Mouse (Mus musculus): ENCODE results near the gene Sh2d3c. TPM values are rescaled to one million over a fixed set of nuclear protein-coding genes. Genes with fewer than 3 reads are reported as not detected.

The Sh2d3c gene
- polyA plus RNA-seq, 1 experiment, result 0.52 TPM

DNA sequence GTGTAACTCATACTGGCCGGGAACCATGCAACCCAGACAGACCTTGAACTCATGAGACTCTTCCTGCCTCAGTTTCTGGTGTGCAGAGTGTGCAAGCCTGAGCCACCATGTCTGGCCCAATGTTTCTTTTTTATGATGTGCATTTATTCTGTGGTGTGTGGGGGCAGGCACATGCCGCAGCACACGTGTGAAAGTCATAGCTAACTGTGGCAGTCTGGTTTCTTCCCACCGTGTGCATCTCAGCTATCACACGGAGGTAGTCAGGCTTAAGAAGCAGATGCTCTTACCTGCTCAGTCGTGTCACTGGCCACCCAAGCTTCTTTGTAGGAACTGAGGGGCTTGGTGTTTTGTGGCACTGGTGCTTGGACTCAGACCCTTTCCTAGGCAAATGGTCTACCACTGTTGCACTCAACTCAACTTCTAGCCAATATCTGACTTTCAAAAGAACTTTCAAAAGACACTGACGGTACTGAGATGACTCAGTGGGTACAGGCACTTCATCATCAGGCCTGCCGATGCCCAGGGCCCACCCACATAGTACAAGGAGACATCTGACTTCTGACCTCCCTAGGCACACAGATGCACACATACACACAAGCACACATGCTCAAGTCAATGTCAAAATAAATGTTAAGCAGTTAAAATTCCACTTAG lies 51.9 kb downstream of the Sh2d3c start:
- TF ChIP-seq E2F4 (IDR thresholded peaks at IDR 0.05; ENCODE audit: insufficient read depth) (no peak), MAX (IDR thresholded peaks at IDR 0.05; ENCODE audit: low read depth) (no peak), POLR2A (IDR thresholded peaks at IDR 0.05; ENCODE audit: insufficient read length, low read depth) (no peak), REST (IDR thresholded peaks at IDR 0.05; ENCODE audit: insufficient read depth, insufficient read length) (no peak), CEBPB (IDR thresholded peaks at IDR 0.05; ENCODE audit: insufficient read depth, poor library complexity, severe bottlenecking) (no peak), MYOG (IDR thresholded peaks at IDR 0.05; ENCODE audit: control insufficient read depth in 1 of 3, insufficient read depth in 1 of 3, insufficient read length in 2 of 3, low read depth in 2 of 3) (no peak), TCF3 (IDR thresholded peaks at IDR 0.05; ENCODE audit: insufficient read length, low read depth) (no peak), TCF12 (IDR thresholded peaks at IDR 0.05; ENCODE audit: insufficient read depth, poor library complexity, severe bottlenecking) (no peak)

DNA sequence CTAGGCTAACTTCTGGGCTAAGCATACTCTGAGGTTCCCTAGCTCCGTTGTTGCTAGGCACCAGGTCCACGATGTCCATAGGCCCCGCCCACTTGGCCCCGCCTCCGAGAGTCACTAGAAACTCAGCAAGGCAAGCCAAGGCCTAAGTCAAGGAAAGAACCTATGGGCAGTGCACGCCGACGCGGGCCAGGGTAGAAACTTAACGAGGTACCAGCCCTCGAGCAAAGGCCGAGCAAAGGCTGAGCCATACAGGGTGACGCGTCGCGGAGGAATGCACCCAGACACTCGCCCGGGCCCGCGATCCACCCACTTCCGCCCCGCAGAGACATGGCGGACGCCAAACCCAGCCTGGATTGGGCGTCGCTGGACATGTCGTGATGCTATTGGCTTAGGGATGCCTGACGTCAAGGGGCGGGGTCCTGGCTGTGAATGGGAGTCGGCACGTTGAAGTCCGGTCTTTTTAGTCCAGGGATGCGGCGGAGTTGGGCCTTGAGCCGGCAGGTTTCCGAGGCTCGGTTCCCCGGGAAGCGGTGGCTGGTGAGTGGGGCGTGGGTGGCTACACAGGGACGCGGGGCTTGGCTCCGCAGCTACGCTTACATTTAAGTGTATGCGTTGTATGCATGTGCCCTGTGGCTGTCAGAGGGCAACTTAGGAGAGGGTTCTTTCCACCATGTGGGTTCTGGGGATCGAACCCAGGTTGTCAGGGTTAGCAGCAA lies 54.7 kb downstream of the Sh2d3c start, which contains the start of the genes Ttc16 and Ptrh1:
TSS of gene Ttc16 (minus strand) at position 275 of the 716 bp plus-strand sequence.
TSS of gene Ptrh1 (plus strand) at position 428 of the 716 bp plus-strand sequence.
- TF ChIP-seq TCF12 (IDR thresholded peaks at IDR 0.05; ENCODE audit: insufficient read depth, poor library complexity, severe bottlenecking) (no peak), MYOG (IDR thresholded peaks at IDR 0.05; ENCODE audit: control insufficient read depth in 1 of 3, insufficient read depth in 1 of 3, insufficient read length in 2 of 3, low read depth in 2 of 3) (no peak), REST (IDR thresholded peaks at IDR 0.05; ENCODE audit: insufficient read depth, insufficient read length) (no peak), USF1 (IDR thresholded peaks at IDR 0.05; ENCODE audit: low read depth) (no peak), POLR2A (IDR thresholded peaks at IDR 0.05; ENCODE audit: insufficient read length, low read depth) (peak; percentile 92), E2F4 (IDR thresholded peaks at IDR 0.05; ENCODE audit: insufficient read depth) (no peak), TCF3 (IDR thresholded peaks at IDR 0.05; ENCODE audit: insufficient read length, low read depth) (no peak), CEBPB (IDR thresholded peaks at IDR 0.05; ENCODE audit: insufficient read depth, poor library complexity, severe bottlenecking) (no peak), POLR2AphosphoS2 (IDR thresholded peaks at IDR 0.05; ENCODE audit: insufficient read length, low read depth) (peak; percentile 83), MYOD1 (IDR thresholded peaks at IDR 0.05; ENCODE audit: control insufficient read depth in 1 of 3, insufficient read length in 2 of 3, low read depth in 2 of 3) (no peak), SRF (IDR thresholded peaks at IDR 0.05; ENCODE audit: control insufficient read depth, insufficient read length, low read depth) (peak; percentile 80), MAX (IDR thresholded peaks at IDR 0.05; ENCODE audit: low read depth) (no peak)
- peak within 1 kb of the TSS; percentile 21 for H3ac ChIP-seq (ENCODE audit: control insufficient read depth, insufficient read length)
- H3K79me2 ChIP-seq (ENCODE audit: control insufficient read depth, insufficient read depth), result peaks cover 6% of the 10 kb centered on the region
- H3K4me2 ChIP-seq (ENCODE audit: low read depth), result peak within 1 kb of the TSS; percentile 85
- no peaks in the 10 kb centered on the region for H3K27me3 ChIP-seq (ENCODE audit: control insufficient read depth, insufficient read depth, insufficient read length)
- peaks cover 13% of the 10 kb centered on the region for H3K36me3 ChIP-seq (ENCODE audit: control insufficient read depth, insufficient read depth)
- peak within 1 kb of the TSS; percentile 71 for H3K4me3 ChIP-seq

More for the DNA sequence above, 51.9 kb downstream of the Sh2d3c start:
- H3K4me2 ChIP-seq (ENCODE audit: low read depth), result no peak overlapping the region
- no peak overlapping the region for H3ac ChIP-seq (ENCODE audit: control insufficient read depth, insufficient read length)
- no peaks in the 10 kb centered on the region for H3K27me3 ChIP-seq (ENCODE audit: control insufficient read depth, insufficient read depth, insufficient read length)
- peaks cover 8% of the 10 kb centered on the region for H3K36me3 ChIP-seq (ENCODE audit: control insufficient read depth, insufficient read depth)
- no peak overlapping the region for H3K4me3 ChIP-seq
- peaks cover 6% of the 10 kb centered on the region for H3K79me2 ChIP-seq (ENCODE audit: control insufficient read depth, insufficient read depth)

DNA sequence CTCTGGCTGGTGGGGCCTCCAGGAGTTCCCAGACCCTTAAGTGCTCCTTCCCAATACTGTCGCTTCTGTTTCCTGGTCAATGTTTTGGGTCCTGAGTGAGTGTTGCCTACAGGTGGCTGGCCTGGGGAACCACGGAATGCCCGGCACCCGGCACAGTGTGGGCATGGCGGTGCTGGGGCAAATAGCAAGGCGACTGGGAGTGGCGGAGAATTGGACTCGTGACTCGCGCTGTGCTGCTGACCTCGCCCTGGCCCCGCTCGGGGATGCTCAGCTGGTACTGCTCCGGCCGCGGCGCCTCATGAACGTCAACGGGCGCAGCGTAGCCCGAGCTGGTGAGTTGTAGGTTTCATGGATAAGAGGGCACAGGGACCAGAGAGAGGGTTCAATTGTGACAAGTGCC lies 55.3 kb downstream of the Sh2d3c start:
- peaks cover 6% of the 10 kb centered on the region for H3K79me2 ChIP-seq (ENCODE audit: control insufficient read depth, insufficient read depth)
- peak overlapping the region; percentile 71 for H3K4me3 ChIP-seq
- peaks cover 13% of the 10 kb centered on the region for H3K36me3 ChIP-seq (ENCODE audit: control insufficient read depth, insufficient read depth)
- no peaks in the 10 kb centered on the region for H3K27me3 ChIP-seq (ENCODE audit: control insufficient read depth, insufficient read depth, insufficient read length)
- H3K4me2 ChIP-seq (ENCODE audit: low read depth), result peak overlapping the region; percentile 75
- H3ac ChIP-seq (ENCODE audit: control insufficient read depth, insufficient read length), result peak overlapping the region; percentile 21
- peak; percentile 51 for TF ChIP-seq POLR2A (IDR thresholded peaks at IDR 0.05; ENCODE audit: insufficient read length, low read depth)
- TF ChIP-seq E2F4 (IDR thresholded peaks at IDR 0.05; ENCODE audit: insufficient read depth), result no peak
- peak in 1 of 3 experiments; percentile 45 for TF ChIP-seq MYOG (IDR thresholded peaks at IDR 0.05; ENCODE audit: control insufficient read depth in 1 of 3, insufficient read depth in 1 of 3, insufficient read length in 2 of 3, low read depth in 2 of 3)
- TF ChIP-seq MYOD1 (IDR thresholded peaks at IDR 0.05; ENCODE audit: control insufficient read depth in 1 of 3, insufficient read length in 2 of 3, low read depth in 2 of 3), result peak in 1 of 3 experiments; percentile 2

DNA sequence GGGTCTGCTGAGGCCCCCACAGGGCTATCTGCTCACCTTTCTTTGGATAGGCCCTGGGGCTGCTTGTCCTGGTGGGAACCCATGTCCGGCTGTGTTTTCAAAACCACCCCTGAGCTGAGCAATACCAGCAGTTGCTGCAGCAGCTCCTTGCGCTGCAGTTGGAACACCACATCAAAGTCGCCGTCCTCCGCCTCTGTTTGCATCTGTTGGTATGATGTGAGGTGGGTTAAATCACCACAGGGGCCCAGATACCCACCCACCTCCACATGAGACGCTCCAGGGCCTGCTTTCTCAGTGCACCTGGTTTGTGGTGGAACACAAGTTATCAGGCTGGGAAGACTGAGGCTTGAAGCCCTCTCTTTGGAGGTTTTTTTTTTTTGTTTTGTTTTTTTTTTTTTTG lies 57.2 kb downstream of the Sh2d3c start:
- no peak for TF ChIP-seq SRF (IDR thresholded peaks at IDR 0.05; ENCODE audit: control insufficient read depth, insufficient read length, low read depth)
- no peak for TF ChIP-seq MAX (IDR thresholded peaks at IDR 0.05; ENCODE audit: low read depth)
- no peak for TF ChIP-seq REST (IDR thresholded peaks at IDR 0.05; ENCODE audit: insufficient read depth, insufficient read length)
- no peak for TF ChIP-seq POLR2AphosphoS2 (IDR thresholded peaks at IDR 0.05; ENCODE audit: insufficient read length, low read depth)
- TF ChIP-seq TCF3 (IDR thresholded peaks at IDR 0.05; ENCODE audit: insufficient read length, low read depth), result no peak
- H3K4me2 ChIP-seq (ENCODE audit: low read depth), result no peak overlapping the region
- H3K79me2 ChIP-seq (ENCODE audit: control insufficient read depth, insufficient read depth), result peaks cover 6% of the 10 kb centered on the region
- H3K27me3 ChIP-seq (ENCODE audit: control insufficient read depth, insufficient read depth, insufficient read length), result no peaks in the 10 kb centered on the region
- peaks cover 13% of the 10 kb centered on the region for H3K36me3 ChIP-seq (ENCODE audit: control insufficient read depth, insufficient read depth)
- H3K4me3 ChIP-seq, result no peak overlapping the region
- H3ac ChIP-seq (ENCODE audit: control insufficient read depth, insufficient read length), result no peak overlapping the region

DNA sequence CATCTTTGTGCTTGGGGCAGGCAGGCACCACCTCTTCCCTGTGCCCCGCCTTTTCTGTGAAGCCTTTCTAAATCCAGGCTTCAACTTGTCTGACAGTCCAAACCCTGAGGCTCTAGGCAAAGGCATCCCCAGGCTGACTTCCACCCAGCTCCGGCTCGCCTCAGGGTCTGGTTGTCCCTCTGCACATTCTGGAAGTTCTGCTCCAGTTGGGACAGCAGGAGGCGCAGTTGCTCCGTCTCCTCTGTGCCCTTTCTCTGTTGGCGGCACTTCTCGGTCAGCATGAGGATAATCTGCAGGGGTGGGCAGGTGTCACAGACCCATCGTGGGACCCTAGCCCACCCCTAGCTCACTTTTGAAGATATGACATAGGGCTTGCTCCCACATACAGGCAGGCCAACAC lies 58.3 kb downstream of the Sh2d3c start:
- no peak overlapping the region for H3K4me3 ChIP-seq
- H3K79me2 ChIP-seq (ENCODE audit: control insufficient read depth, insufficient read depth), result peaks cover 6% of the 10 kb centered on the region
- no peak overlapping the region for H3K4me2 ChIP-seq (ENCODE audit: low read depth)
- TF ChIP-seq TCF3 (IDR thresholded peaks at IDR 0.05; ENCODE audit: insufficient read length, low read depth) (no peak), MYOG (IDR thresholded peaks at IDR 0.05; ENCODE audit: control insufficient read depth in 1 of 3, insufficient read depth in 1 of 3, insufficient read length in 2 of 3, low read depth in 2 of 3) (no peak), USF1 (IDR thresholded peaks at IDR 0.05; ENCODE audit: low read depth) (no peak), TCF12 (IDR thresholded peaks at IDR 0.05; ENCODE audit: insufficient read depth, poor library complexity, severe bottlenecking) (no peak), E2F4 (IDR thresholded peaks at IDR 0.05; ENCODE audit: insufficient read depth) (no peak), MAX (IDR thresholded peaks at IDR 0.05; ENCODE audit: low read depth) (no peak), SRF (IDR thresholded peaks at IDR 0.05; ENCODE audit: control insufficient read depth, insufficient read length, low read depth) (no peak), CEBPB (IDR thresholded peaks at IDR 0.05; ENCODE audit: insufficient read depth, poor library complexity, severe bottlenecking) (no peak), REST (IDR thresholded peaks at IDR 0.05; ENCODE audit: insufficient read depth, insufficient read length) (no peak), POLR2A (IDR thresholded peaks at IDR 0.05; ENCODE audit: insufficient read length, low read depth) (no peak), POLR2AphosphoS2 (IDR thresholded peaks at IDR 0.05; ENCODE audit: insufficient read length, low read depth) (no peak), MYOD1 (IDR thresholded peaks at IDR 0.05; ENCODE audit: control insufficient read depth in 1 of 3, insufficient read length in 2 of 3, low read depth in 2 of 3) (no peak)
- no peaks in the 10 kb centered on the region for H3K27me3 ChIP-seq (ENCODE audit: control insufficient read depth, insufficient read depth, insufficient read length)
- H3K36me3 ChIP-seq (ENCODE audit: control insufficient read depth, insufficient read depth), result peaks cover 13% of the 10 kb centered on the region
- no peak overlapping the region for H3ac ChIP-seq (ENCODE audit: control insufficient read depth, insufficient read length)

All from myocyte (in vitro differentiated cells).